Mouse (Mus musculus) right cerebral cortex, postnatal 25 days (tissue): ENCODE data around the gene Cplx1.
"Not testable (repeated sequence)": the region's sequence is repeated elsewhere in the genome, so short reads cannot be mapped to it uniquely, and the experiment has no call there.

Experiments
- DNase-seq: peaks from one replicate; pipeline ENCODE4 v3.0.0; 2022

Cplx1 gene

DNA sequence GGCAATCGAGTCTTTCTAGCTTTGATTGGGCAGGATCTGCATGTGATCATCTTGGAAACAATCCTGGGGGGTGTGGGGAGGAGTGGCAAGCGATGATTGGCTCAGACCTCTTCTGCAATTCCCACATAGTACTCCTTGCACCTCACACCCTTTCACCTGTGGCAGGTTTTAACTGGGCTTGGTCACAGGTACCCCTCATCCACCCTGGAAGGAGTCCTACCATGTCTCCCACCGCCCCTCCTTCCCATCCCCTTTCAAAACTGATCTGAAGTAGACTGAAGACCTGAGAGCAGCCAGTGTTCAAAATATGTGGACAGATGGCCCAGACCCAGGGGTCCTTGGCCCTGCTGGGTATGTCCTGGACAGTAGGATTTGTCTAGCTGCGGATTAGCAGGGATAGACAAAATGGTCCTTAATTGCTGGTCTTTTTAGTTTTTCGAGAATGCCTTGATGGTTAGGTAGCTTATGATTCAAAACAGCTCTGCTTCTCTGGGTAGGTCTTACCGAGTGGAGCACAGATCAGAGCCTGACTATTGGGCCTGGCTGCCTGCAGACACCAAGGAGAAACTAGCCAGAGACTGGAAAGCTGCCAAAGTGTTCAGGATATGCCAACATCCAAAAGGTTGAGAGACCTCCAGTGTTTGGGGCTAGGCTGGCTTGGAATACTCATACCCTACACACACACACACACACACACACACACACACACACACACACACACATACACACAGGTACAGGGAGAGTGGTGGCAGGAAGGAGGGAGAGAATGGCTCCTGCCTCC is 34.1 kb downstream of the Cplx1 start:
- no peak for DNase-seq

DNA sequence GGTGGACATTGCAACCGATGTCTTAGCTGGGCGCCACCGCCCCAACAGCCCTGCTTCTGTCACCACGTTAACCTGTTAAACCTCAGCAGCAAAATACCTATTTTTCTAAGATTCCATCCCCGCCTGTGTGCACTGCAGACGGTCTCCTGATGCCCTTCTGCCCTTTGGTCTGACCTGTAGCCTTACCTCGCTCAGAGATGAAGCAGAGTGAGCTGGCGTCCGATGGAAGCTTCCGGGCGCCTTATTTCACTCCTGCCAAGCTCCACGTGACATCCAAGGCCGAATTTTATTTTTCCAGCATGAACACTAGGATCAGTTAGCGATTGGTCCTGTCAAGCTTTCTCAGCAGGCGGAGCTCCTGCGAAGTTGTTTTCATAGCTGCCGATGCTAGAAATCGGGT is 47.5 kb downstream of the Cplx1 start:
- no peak for DNase-seq

DNA sequence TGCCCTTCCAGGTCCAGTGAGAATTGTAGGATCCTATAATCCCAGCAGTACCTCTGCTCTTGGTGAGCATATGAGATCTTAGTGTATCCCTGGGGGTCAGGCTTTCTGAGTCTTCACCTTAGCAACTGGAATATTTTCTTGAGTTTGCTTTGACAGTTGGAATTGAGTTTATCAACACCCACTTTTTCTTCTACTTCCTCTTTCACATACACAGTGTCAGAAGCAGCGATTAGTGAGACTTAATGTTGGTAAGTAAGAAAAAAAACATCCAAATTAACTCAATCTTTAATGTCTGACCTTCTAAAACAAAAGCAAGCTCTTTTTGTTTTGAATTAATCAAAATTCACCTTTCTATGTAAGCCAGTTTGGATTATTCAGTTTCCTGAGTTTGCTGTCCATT is 48.3 kb downstream of the Cplx1 start:
- no peak for DNase-seq

DNA sequence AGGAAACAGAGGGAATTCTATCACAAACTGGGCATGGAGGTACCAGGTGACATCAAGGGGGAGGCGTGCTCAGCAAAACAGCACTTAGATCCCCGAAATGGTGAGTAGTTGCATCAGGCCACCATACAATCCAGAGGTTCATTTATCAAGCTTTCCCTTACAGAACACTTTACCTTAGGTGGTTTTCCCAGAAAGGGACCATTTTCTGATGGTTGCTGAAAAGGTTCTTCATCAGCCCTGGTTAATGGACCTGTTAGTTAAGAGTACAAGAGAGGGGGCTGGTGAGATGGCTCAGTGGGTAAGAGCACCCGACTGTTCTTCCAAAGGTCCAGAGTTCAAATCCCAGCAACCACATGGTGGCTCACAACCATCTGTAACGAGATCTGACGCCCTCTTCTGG is 63.7 kb downstream of the Cplx1 start:
- DNase-seq, result not testable (repeated sequence)

DNA sequence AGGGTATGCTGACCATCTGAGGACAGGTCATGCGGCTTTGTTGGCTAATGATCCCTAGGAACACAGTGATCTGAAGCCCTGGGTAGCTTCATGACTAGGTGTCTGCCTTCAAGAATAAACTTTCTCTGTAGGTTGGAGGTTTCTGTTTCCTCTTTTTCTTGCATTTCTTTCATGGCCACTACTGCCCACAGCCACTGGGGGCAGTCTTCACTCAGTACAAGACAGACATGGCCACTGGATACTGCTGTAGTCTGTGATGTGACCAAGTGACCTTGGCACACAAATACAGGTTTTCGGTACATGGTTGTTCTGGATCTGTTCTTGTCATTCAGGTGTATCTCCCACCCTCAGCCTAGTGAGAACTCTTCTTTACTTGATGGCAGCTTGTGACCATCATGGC is 64.6 kb downstream of the Cplx1 start:
- DNase-seq, result no peak

DNA sequence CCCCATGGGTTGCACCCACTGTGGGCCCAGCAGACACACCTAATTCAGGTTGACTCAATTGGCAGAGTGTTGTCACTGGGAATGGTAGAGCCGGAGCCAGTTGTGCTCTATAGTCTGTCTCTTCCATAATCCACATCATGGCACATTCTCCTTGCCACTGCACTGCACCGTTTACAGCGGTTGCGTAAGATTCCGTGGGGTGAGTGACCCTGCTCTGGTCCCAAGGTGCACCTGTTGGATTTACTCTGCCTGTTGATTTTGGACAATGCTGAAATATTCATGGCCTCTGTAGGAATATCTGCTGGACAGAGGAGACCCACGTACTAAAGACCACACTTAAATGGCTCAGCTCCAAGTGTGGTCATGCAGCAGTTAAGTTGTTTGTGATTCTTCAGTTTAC is 66.8 kb downstream of the Cplx1 start:
- DNase-seq, result no peak

DNA sequence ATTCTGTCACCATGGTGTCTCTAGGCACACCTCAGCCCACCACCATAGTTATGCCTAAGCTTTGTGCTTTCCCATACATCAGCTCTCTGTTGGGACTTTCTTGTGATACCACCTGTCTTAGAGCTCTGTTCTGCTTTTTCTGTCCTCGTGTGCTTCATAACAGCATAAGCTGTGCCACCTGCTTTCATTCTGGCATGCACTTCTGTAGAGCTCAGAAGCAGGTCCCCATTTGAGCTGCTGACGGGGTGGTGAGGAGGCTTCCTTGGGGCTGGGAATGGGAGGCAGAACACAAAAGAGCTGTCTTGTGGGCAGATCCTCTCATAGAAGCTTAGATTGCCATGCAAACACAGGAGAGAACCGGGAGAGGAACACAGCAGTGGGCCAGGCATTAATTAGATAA is 73.8 kb downstream of the Cplx1 start:
- DNase-seq, result peak; percentile 22

DNA sequence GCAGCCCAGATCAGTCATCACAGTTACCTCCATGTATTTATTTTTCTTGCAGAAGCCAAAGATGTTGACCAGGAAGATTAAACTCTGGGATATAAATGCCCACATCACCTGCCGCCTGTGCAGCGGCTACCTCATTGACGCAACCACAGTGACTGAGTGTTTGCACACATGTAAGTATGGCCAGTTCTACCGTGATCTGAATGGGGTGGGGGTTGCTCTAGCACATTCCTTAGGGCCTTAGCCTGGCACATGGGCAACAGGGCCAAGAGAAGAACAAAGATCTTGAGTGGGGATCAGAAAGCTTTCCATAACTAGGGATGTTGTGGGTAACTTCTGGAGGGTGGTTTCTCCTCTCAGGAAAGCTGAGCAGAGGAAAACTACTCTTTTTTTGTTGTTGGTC is 76.1 kb downstream of the Cplx1 start:
- DNase-seq, result no peak

DNA sequence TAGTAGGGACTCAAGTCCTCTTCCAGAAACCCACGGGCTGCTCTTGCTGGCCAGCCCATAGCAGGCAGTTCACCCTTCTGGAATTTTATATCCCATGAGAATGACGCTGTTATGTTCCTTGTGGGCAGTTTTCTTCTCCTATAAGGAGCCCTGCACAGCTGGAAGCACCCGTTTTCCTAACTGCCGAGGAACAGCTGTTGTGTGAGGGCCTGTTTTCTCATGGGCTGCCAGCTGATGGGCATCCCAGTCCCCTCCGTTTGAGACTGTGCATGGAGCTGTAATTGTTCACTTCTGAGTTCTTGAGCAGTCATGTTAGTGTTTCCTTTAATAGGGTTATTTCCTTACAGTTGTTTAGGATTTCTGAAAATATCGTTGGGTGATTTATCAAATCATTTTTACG is 80.2 kb downstream of the Cplx1 start:
- DNase-seq, result no peak
